Mouse (Mus musculus): ENCODE measurements around the gene Tbc1d22a.

GRCm38 (mm10) chr15:86367247-86367646 lies 153.0 kb downstream of the Tbc1d22a start:
- TF ChIP-seq CTCF (IDR thresholded peaks at IDR 0.05; ENCODE audit: low read depth, low read length) (no peak), POLR2A (IDR thresholded peaks at IDR 0.05; ENCODE audit: borderline replicate concordance, low read depth, low read length) (no peak)

Data from bone marrow macrophage, adult 2 months (primary cell).